ENCODE assay signal across 8 mouse cellular contexts in genomic region chr6:94696182-94697080, GRCm38 (mm10). TPM values are rescaled to one million over a fixed set of nuclear protein-coding genes. Genes with fewer than 3 reads are reported as not detected.
A peak's percentile ranks its signal among the peaks of the same experiment; 100 is the strongest.
DNase-seq lines count a peak whose midpoint lies in the region; ATAC-seq and TF ChIP-seq lines count a peak whose summit lies in the region.

No protein-coding gene starts in this region.

- H3K4me2 ChIP-seq in limb, embryonic 15.5 days, result peak overlapping the region; percentile 83

- TF ChIP-seq CTCF in small intestine, adult 2 months (IDR thresholded peaks at IDR 0.05; ENCODE audit: extremely low read depth, insufficient read length, insufficient replicate concordance, low read depth, low read length), result no peak

- H3K4me3 ChIP-seq in limb, embryonic 15.5 days, result peak overlapping the region; percentile 90
- H3K4me3 ChIP-seq in small intestine, adult 2 months (ENCODE audit: low read depth, low read length), result peak overlapping the region; percentile 41

- no peaks in the 10 kb centered on the region for H3K27me3 ChIP-seq in limb, embryonic 15.5 days
- no peaks in the 10 kb centered on the region for H3K27me3 ChIP-seq in small intestine, adult 2 months (ENCODE audit: control insufficient read depth, insufficient read depth, low read length)

- H3K9me3 ChIP-seq in limb, embryonic 15.5 days, result no peaks in the 10 kb centered on the region

- WGBS in limb, embryonic 15.5 days, result 40% methylated on average over 10 of the region's 10 CpGs
- 17% methylated on average over 10 of the region's 10 CpGs for WGBS in small intestine, adult 2 months

- no peak for ATAC-seq in CD4-positive, CD25-positive, alpha-beta regulatory T cell, adult 4 months
- ATAC-seq in limb, embryonic 15.5 days (ENCODE audit: insufficient number of reproducible peaks, low FRiP score, low TSS enrichment, low read depth), result no peak

- no peak overlapping the region for H3K9ac ChIP-seq in limb, embryonic 15.5 days

- peaks cover 62% of the 10 kb centered on the region for H3K4me1 ChIP-seq in limb, embryonic 15.5 days
- peaks cover 14% of the 10 kb centered on the region for H3K4me1 ChIP-seq in small intestine, adult 2 months (ENCODE audit: control insufficient read depth, insufficient read depth, insufficient read length, low read length)

- H3K27ac ChIP-seq in limb, embryonic 15.5 days, result no peak overlapping the region
- H3K27ac ChIP-seq in small intestine, adult 2 months (ENCODE audit: insufficient read depth, low read depth, low read length), result peak overlapping the region; percentile 62

- TF ChIP-seq POLR2A in small intestine, adult 2 months (IDR thresholded peaks at IDR 0.05; ENCODE audit: low read depth, low read length), result no peak

- peak; percentile 59 for DNase-seq in CD4-positive, CD25-positive, alpha-beta regulatory T cell, adult 2 months (ENCODE audit: low read depth, low spot score)
- DNase-seq in lung, adult 18-20 months, result peak; percentile 50 to 68
- no peak for DNase-seq in lung, postnatal 14 days
- DNase-seq in urinary bladder, postnatal 25 days (ENCODE audit: low spot score), result no peak
- no peak for DNase-seq in kidney, postnatal 10 days

- H3K36me3 ChIP-seq in limb, embryonic 15.5 days, result no peaks in the 10 kb centered on the region
- no peaks in the 10 kb centered on the region for H3K36me3 ChIP-seq in small intestine, adult 2 months (ENCODE audit: control insufficient read depth, insufficient read depth, low read length)

RNA-seq across cellular contexts. Expression of gene Lrig1, which starts 3.5 kb away (rescaled TPM):
- polyA plus RNA-seq in CD4-positive, CD25-positive, alpha-beta regulatory T cell, adult 4 months (2017; shearing (Covaris generic)), result 10 to 100 TPM; 30.8 to 38.6 TPM
- 22.3 and 22.5 TPM in 2 replicates for polyA plus RNA-seq in limb, embryonic 15.5 days (2015; fragmentation: Nextera tagmentation; extraction: Ambion mirVana)
- 20.5 and 29.8 TPM in 2 replicates for polyA plus RNA-seq in small intestine, adult 2 months (2012; rRNA removed)

Comparison
In these comparisons a context has a peak if more than half of its experiments do, and no peak if none do; other contexts are left out.
1. DNase-seq: peak in CD4-positive, CD25-positive, alpha-beta regulatory T cell, adult 2 months (single experiment) and lung, adult 18-20 months (2 of 2); none in lung, postnatal 14 days (single experiment), urinary bladder, postnatal 25 days (single experiment) and kidney, postnatal 10 days (single experiment).